Mouse (Mus musculus) layer of hippocampus, adult 9-11 months (tissue): ENCODE measurements at regions not wholly inside any gene's neighbourhood (a gene's known extent, or its start where the extent isn't known, plus 50 kb on each side); places are given as distances from the start of the nearest gene placed in this dataset.

Experiments
- DNase-seq: peaks from one replicate; pipeline ENCODE4 v3.0.0; 2022

DNA sequence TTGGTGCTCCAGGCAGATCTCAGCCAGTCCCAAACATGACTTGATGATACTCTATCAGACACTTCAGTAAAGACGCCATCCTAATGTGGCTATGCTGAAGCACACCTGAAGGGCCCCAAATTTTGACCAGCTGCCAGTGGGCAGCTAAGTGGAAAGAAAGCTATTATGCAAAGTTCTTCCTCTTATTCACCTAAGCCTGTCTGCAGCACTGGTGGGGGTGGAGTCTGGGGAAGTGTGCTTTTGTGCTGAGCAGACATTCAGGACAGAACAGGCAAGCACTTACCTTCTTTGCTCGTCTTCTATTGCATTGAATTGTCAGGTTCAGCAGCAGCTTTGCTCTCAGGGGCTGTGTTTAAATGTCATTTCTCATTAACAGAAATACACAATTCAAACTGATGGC, 200.7 kb downstream of the Pla2g4a start:
- DNase-seq, result no peak

DNA sequence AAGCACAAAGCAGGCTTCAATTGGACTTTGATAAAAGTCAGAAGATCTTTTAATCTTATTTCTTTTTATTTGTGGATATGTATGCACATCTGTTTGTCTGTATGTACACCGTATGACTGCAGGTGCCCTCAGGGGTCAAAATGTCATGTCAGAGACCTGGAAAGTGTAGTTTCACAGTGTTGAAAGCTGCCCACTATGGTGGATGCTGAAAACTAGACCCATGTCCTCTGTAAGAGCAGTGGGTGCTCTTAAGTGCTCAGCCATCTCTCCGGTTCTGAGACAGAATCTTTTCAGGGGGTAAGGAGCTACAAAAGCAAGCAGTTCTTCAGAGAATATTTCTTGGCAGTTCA, 202.3 kb downstream of the Pla2g4a start:
- DNase-seq, result no peak

DNA sequence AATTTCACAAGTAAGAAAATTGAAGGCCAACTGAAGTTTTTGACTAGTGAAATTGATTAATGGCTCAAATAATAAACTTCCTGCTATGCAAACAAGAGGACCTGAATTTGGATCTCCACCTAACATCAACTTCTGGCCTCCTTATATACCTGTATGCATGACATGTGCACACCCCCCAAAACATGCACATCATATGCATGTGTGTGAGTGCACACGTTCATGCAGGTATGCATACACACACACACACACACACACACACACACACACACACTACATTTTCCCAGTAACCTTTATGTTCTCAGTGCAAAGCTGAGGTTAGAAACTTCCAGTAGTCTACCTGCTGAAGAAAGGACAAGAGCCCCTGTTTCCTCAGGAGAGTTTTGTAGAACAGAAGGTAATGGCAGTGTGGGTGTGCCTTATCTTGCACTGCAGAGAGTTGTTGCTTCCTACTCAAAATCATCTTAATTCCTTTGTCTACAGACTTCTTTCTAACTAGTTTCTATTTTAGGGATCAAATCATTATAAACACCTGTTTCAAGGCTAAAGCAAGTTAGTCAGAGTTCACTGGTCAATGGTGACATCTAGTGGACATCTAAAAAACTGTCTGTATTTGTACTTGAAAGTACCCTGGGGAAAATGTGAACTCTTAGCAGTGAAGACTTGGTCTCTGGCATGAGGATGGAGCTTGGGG, 202.9 kb downstream of the Pla2g4a start:
- DNase-seq, result no peak

DNA sequence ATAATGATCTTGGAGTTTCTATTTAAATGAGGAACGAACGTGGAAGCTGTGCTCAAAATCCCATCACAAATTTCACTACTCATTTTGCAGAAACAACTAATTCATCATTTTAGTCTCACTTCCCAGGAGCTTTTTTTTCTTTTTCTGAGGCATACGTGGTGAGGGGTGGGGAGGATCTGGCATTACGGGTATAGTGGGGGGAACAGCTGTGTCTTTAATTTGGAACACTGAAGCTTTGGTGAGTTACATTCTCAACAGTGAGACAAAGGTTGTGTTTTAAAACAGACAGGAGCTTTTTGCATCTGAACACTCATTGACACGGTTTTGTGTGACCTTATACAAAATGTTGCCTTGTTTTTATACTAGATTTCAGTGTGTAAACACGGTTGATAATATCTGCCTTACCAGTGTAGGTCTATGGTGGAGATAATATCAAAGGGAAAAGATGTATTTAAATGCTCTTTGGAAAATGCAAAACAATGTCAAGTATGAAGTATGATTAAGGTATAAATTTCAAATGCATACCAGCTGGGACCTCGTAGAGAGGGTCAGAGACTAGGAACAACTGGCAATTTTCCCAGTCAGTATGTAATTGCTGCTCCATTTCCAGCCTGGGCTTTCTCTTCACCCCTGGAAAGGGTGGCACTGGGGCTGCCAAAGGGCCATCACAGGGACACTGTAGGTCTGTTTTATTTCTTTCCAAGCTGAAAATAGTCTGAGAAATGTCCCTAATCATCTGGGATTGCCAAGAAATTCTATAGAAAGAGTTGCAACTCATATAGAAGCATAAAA, 207.6 kb downstream of the Pla2g4a start:
- no peak for DNase-seq

DNA sequence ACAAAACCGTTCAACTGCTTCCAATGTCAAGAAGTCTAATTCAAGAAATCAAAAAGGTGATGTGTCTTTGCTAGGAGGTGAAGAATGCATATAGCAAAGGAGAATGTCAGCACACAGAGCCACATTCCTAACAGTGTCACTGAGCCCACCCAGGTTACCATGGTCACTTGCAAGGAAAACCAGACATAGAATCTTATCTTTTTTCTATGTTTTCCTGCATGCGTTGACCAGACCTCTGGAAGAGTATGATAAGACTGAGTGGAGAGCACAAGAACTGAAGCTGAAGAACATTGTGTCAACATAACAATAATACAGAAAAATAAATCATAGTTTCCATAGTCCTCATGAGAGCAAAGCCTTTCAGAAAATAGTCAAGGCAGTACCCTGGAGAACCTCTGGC, 211.7 kb downstream of the Pla2g4a start:
- no peak for DNase-seq

DNA sequence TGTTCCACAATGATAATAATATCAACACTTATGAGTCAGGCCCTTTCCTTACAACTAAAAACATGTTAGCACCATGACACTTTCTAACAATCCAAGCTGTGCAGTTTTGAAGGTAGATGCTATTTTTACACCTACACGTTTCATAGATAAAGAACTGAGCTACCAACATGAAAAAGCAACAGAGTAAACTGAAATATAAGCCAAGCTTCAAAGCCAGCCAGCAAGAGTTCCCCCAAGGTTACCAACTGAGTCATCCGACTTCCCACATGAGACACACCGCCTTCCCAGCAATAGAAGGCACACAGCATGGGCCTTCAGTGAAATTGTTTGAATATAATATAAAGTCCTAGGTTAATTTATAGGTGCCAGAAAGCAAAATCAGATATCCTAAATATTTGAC, 222.1 kb downstream of the Pla2g4a start:
- DNase-seq, result no peak

DNA sequence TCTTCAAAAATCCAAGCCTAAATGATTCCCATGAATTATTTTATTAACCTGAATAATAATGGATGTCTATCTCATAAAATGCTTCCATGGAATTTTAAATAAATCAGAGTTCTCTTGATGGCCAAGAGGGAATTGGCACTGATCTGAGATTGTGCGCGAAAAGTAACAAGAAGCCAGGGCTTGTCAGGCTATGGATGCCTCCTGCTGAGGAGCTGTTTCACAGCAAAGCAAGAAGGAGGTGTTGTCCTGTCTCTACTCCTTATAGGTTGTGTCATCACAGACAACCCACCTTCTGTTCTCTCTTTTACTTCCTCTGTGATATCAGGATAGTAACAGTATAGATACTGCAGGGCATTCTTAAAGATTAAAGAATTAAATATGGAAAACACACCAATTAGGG, 226.8 kb downstream of the Pla2g4a start:
- DNase-seq, result no peak

DNA sequence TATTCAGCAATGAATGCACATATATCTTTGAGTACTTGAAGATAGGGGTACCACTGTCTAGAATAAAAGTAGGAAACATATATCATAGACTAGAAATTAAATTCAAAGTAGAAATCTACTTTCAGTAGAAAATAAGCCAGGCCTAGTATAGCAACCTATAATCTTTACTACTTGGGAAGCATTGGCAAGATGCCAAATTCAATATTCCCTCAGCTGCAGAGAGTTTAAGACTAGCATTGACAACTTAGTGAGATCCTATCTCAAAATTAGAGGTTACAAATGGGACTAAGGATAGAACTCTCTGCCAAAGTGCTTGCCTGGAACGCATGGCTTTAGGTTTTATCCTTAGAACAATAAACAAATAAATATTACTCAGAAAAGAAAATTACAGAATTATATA, 245.9 kb downstream of the Pla2g4a start:
- DNase-seq, result no peak

DNA sequence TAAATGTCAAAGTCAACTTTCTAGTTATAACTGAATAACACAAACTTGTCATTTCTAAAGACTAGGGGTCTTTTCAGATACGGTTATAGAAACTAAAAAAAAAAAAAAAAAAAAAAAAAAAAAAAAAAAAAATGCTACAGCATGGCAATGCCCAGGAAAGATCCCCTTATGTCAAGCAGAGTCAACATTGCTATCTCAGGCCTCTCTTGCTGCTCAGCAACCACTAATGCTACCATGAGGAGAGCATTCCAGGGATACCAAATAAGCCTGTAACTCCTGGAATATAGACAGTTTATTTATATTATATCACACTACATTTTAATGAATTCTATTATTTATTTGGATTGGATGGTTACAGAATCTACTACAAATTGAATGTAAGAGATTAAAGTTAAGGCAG, 248.8 kb downstream of the Pla2g4a start:
- DNase-seq, result no peak

DNA sequence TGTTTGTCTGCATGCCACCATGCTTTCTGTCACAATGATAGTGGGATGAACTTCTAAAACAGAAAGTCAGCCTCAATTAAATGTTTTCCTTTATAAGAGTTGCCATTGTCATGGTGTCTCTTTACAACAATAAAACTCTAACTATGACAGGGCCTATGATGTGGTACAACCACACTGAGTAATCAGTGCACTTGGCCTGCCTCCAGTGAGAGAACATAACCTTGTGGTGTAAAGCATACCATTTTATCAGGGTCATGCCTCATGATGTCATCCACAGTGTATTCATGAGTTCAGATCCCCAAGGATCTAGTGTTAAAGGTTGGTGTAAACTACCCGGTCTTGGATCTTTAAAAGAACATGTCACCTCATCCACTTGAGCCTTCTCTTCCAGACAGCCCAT, 255.9 kb downstream of the Pla2g4a start:
- DNase-seq, result no peak

DNA sequence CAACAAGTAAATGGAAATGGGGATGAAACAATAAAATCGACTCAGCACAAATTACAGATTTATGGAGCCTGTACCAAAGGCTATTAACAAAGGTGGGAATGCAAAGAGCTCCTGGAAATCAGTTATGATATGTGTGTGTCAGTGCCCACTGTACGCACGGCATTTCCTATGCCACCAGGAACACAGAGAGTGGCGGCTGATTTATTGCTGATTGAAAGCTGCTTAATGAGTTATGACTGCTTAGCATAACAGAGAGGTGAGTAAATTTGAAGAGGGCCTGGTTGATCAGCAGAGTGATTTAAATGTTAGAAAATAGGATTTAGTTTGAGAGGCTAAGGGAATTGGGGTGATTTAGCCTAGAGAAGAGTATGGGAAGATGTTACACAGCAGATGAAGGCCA, 261.7 kb downstream of the Pla2g4a start:
- no peak for DNase-seq

DNA sequence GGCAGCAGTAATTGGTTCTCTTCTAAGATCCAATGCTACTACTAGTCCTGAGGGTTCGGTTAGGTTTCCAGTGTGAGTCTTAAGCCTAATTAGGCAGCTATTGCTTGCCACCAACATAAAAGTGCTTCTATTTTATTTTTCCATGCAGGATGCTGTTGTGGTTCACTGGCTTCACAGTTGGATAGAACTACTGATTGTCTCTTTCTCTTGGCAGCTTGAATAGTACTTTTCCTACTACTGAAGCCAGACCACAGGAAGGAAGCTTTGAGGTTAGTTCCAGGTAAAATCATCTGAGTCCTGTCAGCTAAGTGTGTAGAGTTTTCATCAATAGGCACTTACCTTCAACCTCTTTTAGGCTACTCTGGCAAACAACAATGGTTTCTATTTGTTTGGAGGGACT, 286.9 kb downstream of the Pla2g4a start:
- no peak for DNase-seq

DNA sequence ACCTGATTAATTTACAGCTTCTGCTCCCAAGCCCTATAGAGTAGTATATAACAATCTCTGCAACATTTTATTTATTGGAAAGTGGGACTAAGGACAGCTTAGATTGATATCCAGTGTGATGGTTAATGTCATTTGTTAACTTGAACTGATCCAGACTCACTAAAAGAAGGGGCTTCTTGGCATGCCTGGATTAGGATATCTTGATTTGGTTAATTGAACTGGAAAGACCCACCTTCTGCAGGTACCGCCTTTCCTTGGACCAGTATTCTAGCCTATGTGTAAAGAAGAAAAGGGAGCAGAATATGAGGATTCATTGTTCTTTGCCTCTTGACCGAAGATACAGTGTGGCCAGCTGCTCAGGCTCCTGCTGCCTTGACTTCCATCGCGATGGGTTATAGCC, 288.5 kb downstream of the Pla2g4a start:
- no peak for DNase-seq

DNA sequence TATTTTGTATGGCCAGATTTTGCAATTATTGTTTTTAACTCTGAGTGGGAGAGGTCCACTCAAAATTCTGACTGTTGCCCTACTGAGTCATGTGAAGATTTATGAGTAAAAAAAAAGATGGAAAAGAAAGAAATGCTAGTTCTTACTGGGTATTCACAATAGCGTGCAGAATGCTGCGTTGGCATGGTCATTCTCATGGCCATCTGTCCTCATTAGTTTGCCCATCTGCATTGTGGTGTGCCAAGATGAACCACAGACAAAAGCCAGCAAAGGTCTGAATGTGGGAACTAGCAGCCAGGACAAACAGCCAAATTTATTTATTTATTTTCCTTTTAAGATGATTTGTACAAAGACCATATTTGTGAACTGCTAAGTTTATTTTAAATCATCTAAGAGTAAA, 289.0 kb downstream of the Pla2g4a start:
- DNase-seq, result peak; percentile 4

DNA sequence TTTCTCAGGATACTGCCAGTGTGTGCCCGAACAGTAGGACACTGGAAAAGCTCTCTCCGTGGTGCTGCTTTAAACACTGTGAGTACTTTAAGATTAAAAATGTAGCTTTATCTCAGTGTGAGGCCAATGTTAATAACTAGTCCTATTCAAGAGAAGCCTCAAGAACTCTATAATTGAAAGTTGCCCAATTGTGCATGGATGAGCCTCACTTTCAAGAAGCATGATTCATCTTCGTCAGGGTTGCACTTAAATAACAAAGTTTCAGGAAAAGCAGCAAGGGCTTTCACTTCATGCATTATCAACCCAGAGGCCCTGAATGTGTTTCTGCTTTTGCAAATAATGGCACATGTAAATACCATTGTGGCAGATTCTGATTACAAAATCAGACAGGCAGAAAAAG, 290.0 kb downstream of the Pla2g4a start:
- DNase-seq, result no peak
